Mouse (Mus musculus): ENCODE data around the gene Rlim. TPM values are rescaled to one million over a fixed set of nuclear protein-coding genes. Genes with fewer than 3 reads are reported as not detected.

Gene Rlim
- total and polyA plus RNA-seq, 2 experiments from 2014 or later = 11.5 to 21.6 TPM

DNA sequence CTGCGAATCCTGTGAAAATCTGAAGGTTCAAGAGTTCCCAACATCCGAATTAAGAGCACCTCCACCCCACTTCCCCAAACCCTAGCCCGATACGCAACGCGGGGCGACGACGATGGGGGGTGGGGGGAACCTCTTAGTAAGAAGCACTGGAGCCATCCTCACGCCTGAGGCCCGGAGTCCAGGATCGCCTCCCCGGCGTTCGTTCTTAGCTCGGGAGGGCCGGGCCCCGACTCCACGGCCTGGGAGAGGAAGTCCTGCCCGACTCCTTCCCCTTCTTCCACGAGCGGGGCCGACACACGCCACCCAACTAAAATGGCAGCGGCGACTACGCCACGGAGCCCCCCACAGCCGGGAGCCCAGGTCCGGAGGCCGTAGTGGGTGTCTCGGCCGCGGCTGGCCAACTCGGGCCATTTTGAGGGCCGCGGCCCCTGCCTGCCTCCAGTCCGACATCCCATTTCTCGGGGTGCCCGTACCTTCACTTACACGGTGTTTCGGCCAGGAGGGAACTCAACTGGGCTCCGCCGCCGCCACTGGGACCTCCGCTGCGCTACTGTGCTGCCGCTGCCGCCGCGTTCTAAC, 405 bp downstream of the Rlim start:
- WGBS = 26% methylated on average over 47 of the region's 51 CpGs
- DNase-seq (ENCODE audit: low spot score) (no peak), ATAC-seq (ENCODE audit: insufficient read depth, low read depth) (peak; percentile 12; the same call in 1 of the 2 replicates)
- H3K9ac ChIP-seq (replicated peaks; ENCODE audit: low read depth, low read length) = peak overlapping the region; percentile 95
- H3K4me2 ChIP-seq (ENCODE audit: low read depth, low read length) = peak overlapping the region; percentile 62
- H3K27ac ChIP-seq (ENCODE audit: low read depth) = peak overlapping the region; percentile 97
- no peaks in the 10 kb centered on the region for H3K9me3 ChIP-seq (replicated peaks; ENCODE audit: control insufficient read depth, low read length)
- no peaks in the 10 kb centered on the region for H3K36me3 ChIP-seq (replicated peaks; ENCODE audit: control insufficient read depth, insufficient read depth, low read length)
- H3K4me3 ChIP-seq (ENCODE audit: low read depth, low read length) = peak overlapping the region; percentile 90
- H3K27me3 ChIP-seq (ENCODE audit: control insufficient read depth, insufficient read depth, low read length) = no peaks in the 10 kb centered on the region
- H3K4me1 ChIP-seq (ENCODE audit: control insufficient read depth, insufficient read depth) = no peaks in the 10 kb centered on the region
- TF ChIP-seq EP300 (IDR thresholded peaks at IDR 0.05; ENCODE audit: low read depth) = no peak
- no peak for TF ChIP-seq CTCF (IDR thresholded peaks at IDR 0.05; ENCODE audit: low read depth)

GRCm38 (mm10) chrX:103980036-103980435, 1.0 kb downstream of the Rlim start:
- no peaks in the 10 kb centered on the region for H3K4me1 ChIP-seq (ENCODE audit: control insufficient read depth, insufficient read depth)
- peak overlapping the region; percentile 90 for H3K4me3 ChIP-seq (ENCODE audit: low read depth, low read length)
- WGBS = 21% methylated on average over 12 of the region's 12 CpGs
- peak overlapping the region; percentile 62 for H3K4me2 ChIP-seq (ENCODE audit: low read depth, low read length)
- H3K27ac ChIP-seq (ENCODE audit: low read depth) = peak overlapping the region; percentile 97
- DNase-seq (ENCODE audit: low spot score) (peak; percentile 66), ATAC-seq (ENCODE audit: insufficient read depth, low read depth) (0 out of 2 replicates have a peak, but pooled peaks have one; percentile 22)
- peak overlapping the region; percentile 95 for H3K9ac ChIP-seq (replicated peaks; ENCODE audit: low read depth, low read length)
- TF ChIP-seq CTCF (IDR thresholded peaks at IDR 0.05; ENCODE audit: low read depth) = no peak
- no peak for TF ChIP-seq EP300 (IDR thresholded peaks at IDR 0.05; ENCODE audit: low read depth)
- no peaks in the 10 kb centered on the region for H3K36me3 ChIP-seq (replicated peaks; ENCODE audit: control insufficient read depth, insufficient read depth, low read length)
- H3K9me3 ChIP-seq (replicated peaks; ENCODE audit: control insufficient read depth, low read length) = no peaks in the 10 kb centered on the region
- H3K27me3 ChIP-seq (ENCODE audit: control insufficient read depth, insufficient read depth, low read length) = no peaks in the 10 kb centered on the region

GRCm38 (mm10) chrX:103939701-103940100, 41.4 kb downstream of the Rlim start:
- Histone ChIP-seq H3K4me2 (ENCODE audit: low read depth, low read length) (no peak overlapping the region), H3K27me3 (ENCODE audit: control insufficient read depth, insufficient read depth, low read length) (peaks cover 3% of the 10 kb centered on the region; the same call in 1 of the 2 replicates), H3K4me3 (ENCODE audit: low read depth, low read length) (no peak overlapping the region), H3K36me3 (replicated peaks; ENCODE audit: control insufficient read depth, insufficient read depth, low read length) (no peaks in the 10 kb centered on the region), H3K27ac (ENCODE audit: low read depth) (no peak overlapping the region), H3K9me3 (replicated peaks; ENCODE audit: control insufficient read depth, low read length) (no peaks in the 10 kb centered on the region), H3K9ac (replicated peaks; ENCODE audit: low read depth, low read length) (no peak overlapping the region), H3K4me1 (ENCODE audit: control insufficient read depth, insufficient read depth) (no peaks in the 10 kb centered on the region)
- WGBS = 86% methylated on average over 3 of the region's 3 CpGs
- ATAC-seq (ENCODE audit: insufficient read depth, low read depth) (no peak), DNase-seq (ENCODE audit: low spot score) (no peak)
- TF ChIP-seq CTCF (IDR thresholded peaks at IDR 0.05; ENCODE audit: low read depth) = no peak
- TF ChIP-seq EP300 (IDR thresholded peaks at IDR 0.05; ENCODE audit: low read depth) = no peak

DNA sequence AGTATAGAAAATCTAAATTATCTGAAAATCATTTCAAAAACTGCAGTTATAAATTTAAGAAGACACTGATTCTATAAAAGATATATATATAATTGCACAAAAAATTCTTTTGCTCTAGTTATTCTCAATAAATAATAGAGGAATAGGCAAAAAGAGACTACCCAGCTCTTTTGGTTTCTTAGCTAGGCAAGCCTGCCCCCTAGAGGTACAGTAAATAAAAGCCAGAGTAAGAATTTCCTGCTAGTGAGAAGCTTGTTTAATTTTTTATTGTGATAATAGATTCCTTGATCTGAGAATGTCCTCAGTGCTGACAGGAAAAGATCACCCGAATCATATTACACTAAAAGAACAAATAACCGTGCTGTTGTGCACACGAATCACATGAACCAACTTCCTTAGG, 43.8 kb downstream of the Rlim start:
- no peak overlapping the region for H3K27ac ChIP-seq (ENCODE audit: low read depth)
- DNase-seq (ENCODE audit: low spot score) (no peak), ATAC-seq (ENCODE audit: insufficient read depth, low read depth) (no peak)
- 0 out of 2 replicates have a peak, but pooled peaks cover 4% of the 10 kb centered on the region for H3K27me3 ChIP-seq (ENCODE audit: control insufficient read depth, insufficient read depth, low read length)
- no peak overlapping the region for H3K4me2 ChIP-seq (ENCODE audit: low read depth, low read length)
- H3K4me3 ChIP-seq (ENCODE audit: low read depth, low read length) = no peak overlapping the region
- H3K4me1 ChIP-seq (ENCODE audit: control insufficient read depth, insufficient read depth) = no peaks in the 10 kb centered on the region
- no peaks in the 10 kb centered on the region for H3K9me3 ChIP-seq (replicated peaks; ENCODE audit: control insufficient read depth, low read length)
- WGBS = 15% methylated on average over 3 of the region's 3 CpGs
- no peak overlapping the region for H3K9ac ChIP-seq (replicated peaks; ENCODE audit: low read depth, low read length)
- no peaks in the 10 kb centered on the region for H3K36me3 ChIP-seq (replicated peaks; ENCODE audit: control insufficient read depth, insufficient read depth, low read length)
- TF ChIP-seq EP300 (IDR thresholded peaks at IDR 0.05; ENCODE audit: low read depth) = no peak
- TF ChIP-seq CTCF (IDR thresholded peaks at IDR 0.05; ENCODE audit: low read depth) = peak; percentile 44

GRCm38 (mm10) chrX:103922436-103922835, 58.6 kb downstream of the Rlim start:
- ATAC-seq (ENCODE audit: insufficient read depth, low read depth) (no peak), DNase-seq (ENCODE audit: low spot score) (no peak)
- Histone ChIP-seq H3K9me3 (replicated peaks; ENCODE audit: control insufficient read depth, low read length) (no peaks in the 10 kb centered on the region), H3K9ac (replicated peaks; ENCODE audit: low read depth, low read length) (no peak overlapping the region), H3K27ac (ENCODE audit: low read depth) (no peak overlapping the region), H3K36me3 (replicated peaks; ENCODE audit: control insufficient read depth, insufficient read depth, low read length) (no peaks in the 10 kb centered on the region), H3K27me3 (ENCODE audit: control insufficient read depth, insufficient read depth, low read length) (0 out of 2 replicates have a peak, but pooled peaks cover 8% of the 10 kb centered on the region), H3K4me1 (ENCODE audit: control insufficient read depth, insufficient read depth) (no peaks in the 10 kb centered on the region), H3K4me2 (ENCODE audit: low read depth, low read length) (no peak overlapping the region), H3K4me3 (ENCODE audit: low read depth, low read length) (no peak overlapping the region)
- WGBS = 47% methylated on average over 2 of the region's 2 CpGs
- no peak for TF ChIP-seq EP300 (IDR thresholded peaks at IDR 0.05; ENCODE audit: low read depth)
- TF ChIP-seq CTCF (IDR thresholded peaks at IDR 0.05; ENCODE audit: low read depth) = no peak

- no peak overlapping the region for H3K4me2 ChIP-seq (ENCODE audit: low read depth, low read length)
- TF ChIP-seq EP300 (IDR thresholded peaks at IDR 0.05; ENCODE audit: low read depth) (no peak), CTCF (IDR thresholded peaks at IDR 0.05; ENCODE audit: low read depth) (peak; percentile 59)
- H3K4me1 ChIP-seq (ENCODE audit: control insufficient read depth, insufficient read depth) = no peaks in the 10 kb centered on the region
- H3K4me3 ChIP-seq (ENCODE audit: low read depth, low read length) = no peak overlapping the region
- H3K27ac ChIP-seq (ENCODE audit: low read depth) = no peak overlapping the region
- H3K36me3 ChIP-seq (replicated peaks; ENCODE audit: control insufficient read depth, insufficient read depth, low read length) = no peaks in the 10 kb centered on the region
- DNase-seq (ENCODE audit: low spot score) = peak; percentile 17
- ATAC-seq (ENCODE audit: insufficient read depth, low read depth) = peak; percentile 41; the same call in 1 of the 2 replicates
- WGBS = 20% methylated on average over 5 of the region's 5 CpGs
- no peaks in the 10 kb centered on the region for H3K9me3 ChIP-seq (replicated peaks; ENCODE audit: control insufficient read depth, low read length)
- H3K27me3 ChIP-seq (ENCODE audit: control insufficient read depth, insufficient read depth, low read length) = peaks cover 22% of the 10 kb centered on the region; the same call in 1 of the 2 replicates
- no peak overlapping the region for H3K9ac ChIP-seq (replicated peaks; ENCODE audit: low read depth, low read length)
Observed at GRCm38 (mm10) chrX:103918954-103919353, 62.1 kb downstream of the Rlim start.

Data from heart, postnatal 0 days (tissue).